Mouse (Mus musculus) MEL-GATA-1-ER (cell line): Measurements from ENCODE around the gene Tmem121.

Experiments
- DNase-seq: peaks from one replicate; pipeline ENCODE4 v3.0.0-alpha.2; 2012; ENCODE audit warnings: low read depth; ENCODE audit errors: extremely low read depth

Gene Tmem121

GRCm38 (mm10) chr12:113185442-113186291, at the start of gene Tmem121:
Gene Tmem121, plus strand, starts transcription at chr12:113185930.
- peak; percentile 25 for DNase-seq

GRCm38 (mm10) chr12:113136492-113137020, 49.2 kb upstream of the Tmem121 start:
- no peak for DNase-seq

GRCm38 (mm10) chr12:113137260-113138213, 48.2 kb upstream of the Tmem121 start:
- no peak for DNase-seq

- DNase-seq: no peak
These were observed 47.4 kb upstream of the Tmem121 start for GRCm38 (mm10) chr12:113138291-113138690.

- no peak for DNase-seq
These were observed 46.5 kb upstream of the Tmem121 start for GRCm38 (mm10) chr12:113138901-113139864.

DNA sequence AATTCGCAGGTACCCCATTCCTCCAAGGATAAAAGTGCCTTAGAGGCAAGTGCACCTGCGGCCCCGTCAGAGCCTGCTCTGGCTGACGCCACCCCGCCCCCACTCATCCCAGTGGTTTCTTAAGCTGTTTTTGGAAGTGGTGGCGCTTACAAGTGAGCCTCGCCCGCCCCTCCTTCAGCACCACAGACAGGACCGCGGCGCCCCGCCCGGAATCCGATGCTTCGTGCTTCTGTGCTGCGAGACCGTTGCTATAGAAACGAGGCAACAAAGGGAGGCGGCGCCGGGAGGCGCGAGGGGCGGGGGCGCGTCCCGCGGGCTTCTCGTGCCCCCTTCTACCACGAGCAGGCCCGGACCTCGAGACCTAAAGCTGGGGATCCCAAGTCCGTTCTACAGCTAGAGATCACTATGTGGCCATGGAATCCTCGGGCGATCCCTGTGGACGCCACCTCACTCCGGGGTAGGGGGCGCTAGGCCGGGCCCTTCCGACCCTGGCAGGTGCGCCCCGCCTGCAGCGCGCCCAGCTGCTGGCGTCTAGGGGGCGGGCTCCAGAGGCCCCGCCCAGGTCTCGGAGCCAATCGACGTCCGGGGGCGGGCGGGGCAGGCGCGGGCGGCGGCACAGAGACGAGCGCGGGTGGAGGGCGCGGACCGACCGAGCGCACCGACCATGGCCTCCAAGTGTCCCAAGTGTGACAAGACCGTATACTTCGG, 45.7 kb upstream of the Tmem121 start, which contains the start of gene Crip2:
Crip2 (plus strand) TSS at position 329 of the 708 bp plus-strand sequence.
- peak; percentile 95 for DNase-seq

- DNase-seq: peak; percentile 72
These were observed 44.9 kb upstream of the Tmem121 start for GRCm38 (mm10) chr12:113140616-113141411.

DNA sequence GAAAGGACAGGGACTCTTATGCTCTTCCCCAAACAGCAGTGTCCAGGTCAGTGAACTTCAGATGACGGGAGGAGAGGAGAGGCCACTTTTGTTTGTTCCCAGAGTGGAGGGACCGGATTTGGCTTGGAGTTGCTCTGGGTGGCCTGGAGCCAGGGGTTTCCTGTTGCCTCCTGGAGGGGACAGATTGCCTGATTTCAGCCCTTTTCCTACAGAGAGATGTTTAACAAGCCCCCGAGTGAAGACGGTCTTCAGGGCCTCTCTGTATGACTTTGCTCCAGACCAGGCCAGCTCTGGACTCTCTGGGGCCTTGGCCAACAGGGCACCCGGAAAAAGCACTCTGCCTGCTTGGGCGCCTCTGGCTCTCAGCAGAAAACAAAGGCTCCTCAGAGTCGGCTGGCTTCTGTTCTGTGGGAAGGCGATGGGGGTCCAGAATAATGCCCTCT, 44.2 kb upstream of the Tmem121 start:
- DNase-seq: no peak

DNA sequence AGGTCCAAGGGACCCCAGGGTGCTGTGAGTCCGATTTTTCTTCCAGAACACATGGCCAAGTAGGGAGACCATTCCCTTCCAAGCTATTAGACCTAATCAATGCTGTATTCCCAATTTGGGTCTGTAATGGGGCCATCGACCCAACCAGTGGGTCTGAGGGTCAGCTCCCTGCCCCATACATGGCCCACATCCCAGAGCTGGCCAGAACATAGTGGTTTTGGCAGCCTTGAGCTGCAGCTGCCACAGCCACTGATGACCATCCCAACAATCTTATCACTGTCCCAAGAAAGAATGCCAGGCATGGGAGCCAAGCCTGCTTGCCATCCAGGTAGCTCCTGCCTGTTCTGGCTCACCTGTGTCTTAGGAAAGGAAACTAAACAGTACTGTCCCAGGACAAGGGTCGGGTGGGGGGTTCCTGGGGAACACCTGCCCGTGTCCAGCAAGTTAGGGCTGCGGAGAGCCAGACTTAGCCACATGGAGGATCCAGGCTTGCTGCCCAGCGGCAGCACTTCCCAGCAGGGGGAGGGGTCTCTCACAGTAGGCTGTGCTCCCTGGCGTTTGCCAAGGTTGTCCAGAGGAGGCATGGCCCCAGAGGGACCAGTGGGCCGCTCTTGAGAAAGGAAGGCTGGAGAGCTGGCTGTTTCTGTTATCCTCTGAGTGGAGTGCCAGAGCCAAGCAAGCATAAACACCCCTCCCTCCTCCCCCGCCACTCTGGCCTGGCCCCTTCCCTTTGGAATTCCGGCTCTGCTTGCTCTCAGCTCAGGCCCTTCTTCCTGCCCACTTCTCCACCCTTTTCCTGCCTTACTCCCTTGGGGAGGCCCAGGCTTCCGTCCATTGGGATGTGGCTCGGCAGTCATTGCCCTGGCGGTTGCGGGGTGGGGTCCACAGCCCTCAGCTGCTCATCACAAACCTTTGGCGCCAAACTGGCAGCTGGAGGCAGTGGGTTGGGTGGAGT, 43.4 kb upstream of the Tmem121 start:
- DNase-seq: no peak

- DNase-seq: no peak
These were observed 42.6 kb upstream of the Tmem121 start for GRCm38 (mm10) chr12:113143164-113143563.

DNA sequence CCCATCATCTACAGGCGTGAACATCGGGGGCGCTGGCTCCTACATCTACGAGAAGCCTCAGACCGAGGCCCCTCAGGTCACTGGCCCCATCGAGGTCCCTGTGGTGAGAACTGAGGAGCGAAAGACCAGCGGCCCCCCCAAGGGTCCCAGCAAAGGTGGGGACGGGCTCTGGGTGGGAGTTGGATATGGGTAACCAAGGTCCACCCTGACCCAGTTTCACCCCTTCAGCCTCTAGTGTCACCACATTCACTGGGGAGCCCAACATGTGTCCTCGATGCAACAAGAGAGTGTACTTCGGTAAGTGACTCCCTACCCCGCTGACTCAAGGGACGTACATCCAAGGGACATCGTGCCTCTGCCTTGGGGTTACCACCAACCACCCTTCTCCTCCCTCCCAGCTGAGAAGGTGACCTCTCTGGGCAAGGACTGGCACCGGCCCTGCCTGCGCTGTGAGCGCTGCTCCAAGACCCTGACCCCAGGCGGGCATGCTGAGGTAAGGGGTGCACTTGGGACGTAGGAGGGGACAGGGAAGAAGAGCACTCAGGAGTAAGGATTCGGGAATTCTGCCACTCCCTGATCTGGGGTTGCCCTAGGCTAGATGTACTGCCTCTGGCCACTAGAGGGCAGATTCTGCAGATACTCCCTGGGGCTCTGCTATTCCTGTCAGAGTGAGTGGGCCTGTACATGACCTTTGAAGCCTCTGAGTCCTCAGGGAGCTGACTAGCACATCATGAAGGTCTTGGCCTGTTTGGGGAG, 41.6 kb upstream of the Tmem121 start:
- DNase-seq: no peak

DNA sequence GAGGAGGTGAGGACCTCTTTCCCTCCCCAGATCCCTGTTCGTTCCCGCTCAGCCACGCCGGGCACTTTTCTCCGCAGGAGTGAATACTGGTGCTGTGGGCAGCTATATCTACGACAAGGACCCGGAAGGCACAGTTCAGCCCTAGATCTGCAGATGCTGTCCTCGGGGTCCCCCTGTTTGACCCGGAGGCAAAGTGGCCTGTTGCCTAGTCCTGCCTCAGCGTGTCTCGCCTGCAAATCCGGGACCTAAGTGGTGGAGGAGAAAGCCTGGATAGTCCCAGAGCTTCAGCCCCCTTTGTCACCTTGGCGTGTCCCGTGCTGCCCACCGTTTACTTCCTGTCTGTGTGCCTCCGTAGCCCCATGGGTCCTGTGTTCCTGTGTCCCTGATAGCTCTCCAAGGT, 40.8 kb upstream of the Tmem121 start:
- no peak for DNase-seq

- DNase-seq: no peak
These were observed 40.1 kb upstream of the Tmem121 start for GRCm38 (mm10) chr12:113145591-113145990.

DNA sequence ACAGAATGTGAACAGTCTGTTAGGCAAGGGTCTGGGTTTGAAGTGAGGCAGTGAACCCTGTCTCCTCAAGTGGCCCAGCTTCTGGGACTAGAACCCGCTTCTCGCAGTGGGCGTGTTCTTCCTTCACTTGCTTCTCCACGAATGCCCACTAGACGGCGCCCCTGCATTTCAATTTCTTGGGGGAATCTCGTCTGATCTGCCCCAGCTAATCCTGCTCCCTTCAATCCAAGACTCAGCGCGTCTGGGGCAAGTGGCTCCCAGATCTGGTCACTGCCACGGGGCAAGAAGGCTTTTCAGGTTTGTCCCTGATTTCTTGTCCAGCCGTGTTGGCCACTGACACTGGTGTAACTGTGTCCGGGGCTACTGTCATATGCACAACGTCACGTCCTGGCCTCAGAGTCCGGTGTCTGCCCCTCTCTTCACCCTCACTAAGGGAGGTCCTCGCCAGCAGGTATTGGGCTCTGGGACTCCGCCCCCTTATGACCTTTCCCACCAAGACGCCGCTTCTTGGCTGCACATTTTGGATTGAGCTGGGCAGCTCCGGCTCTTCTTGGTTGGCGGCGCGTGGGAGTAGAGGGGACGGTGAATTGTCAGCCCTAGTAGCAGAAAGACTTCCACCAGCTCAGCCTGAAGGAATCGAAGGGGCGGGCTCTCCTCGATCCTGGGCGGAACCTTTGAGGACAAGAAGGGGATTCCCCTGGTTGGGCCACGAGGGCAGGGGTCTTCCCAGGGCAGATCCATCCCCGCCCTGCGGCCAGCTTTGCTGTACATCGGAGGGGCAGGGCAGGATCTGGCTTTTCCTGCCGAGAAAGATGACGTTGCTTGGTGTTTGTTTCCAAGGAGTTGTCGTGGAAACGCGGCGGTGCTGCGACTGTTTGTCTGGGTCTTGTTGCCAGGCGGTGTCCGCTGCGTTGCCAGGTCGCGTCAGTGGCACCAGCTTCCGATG, 39.3 kb upstream of the Tmem121 start, which contains the start of gene Crip1:
Crip1 (plus strand) TSS at position 205 of the 946 bp plus-strand sequence.
- peak; percentile 79 for DNase-seq

DNA sequence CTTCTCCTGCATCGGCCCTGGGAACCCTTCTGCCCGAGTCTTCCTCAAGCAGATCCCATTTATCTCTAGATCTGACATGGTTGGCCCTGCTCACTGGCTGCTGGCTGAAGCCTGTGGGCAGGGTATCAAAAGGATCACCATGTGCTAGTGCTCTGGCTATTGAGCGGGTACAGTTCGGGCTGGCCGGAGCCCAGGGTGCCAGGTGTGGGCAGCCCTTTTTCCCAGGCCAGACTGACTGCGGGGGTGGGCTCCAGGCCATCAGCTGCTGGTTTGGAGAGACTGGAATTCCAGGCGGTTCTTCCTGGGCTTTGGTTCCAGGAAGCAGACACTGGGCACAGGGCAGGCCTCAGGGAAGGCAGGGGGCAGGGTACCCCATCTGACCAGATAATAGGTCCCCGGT, 38.2 kb upstream of the Tmem121 start:
- DNase-seq: no peak
